Mouse (Mus musculus): ENCODE measurements at regions not wholly inside any gene's neighbourhood (a gene's known extent, or its start where the extent isn't known, plus 50 kb on each side); places are given as distances from the start of the nearest gene placed in this dataset.

- DNase-seq (ENCODE audit: low spot score) = no peak
These were observed 258.2 kb upstream of the Rbms1 start for GRCm38 (mm10) chr2:61221157-61221556.

GRCm38 (mm10) chr2:61213951-61214350 is 251.0 kb upstream of the Rbms1 start:
- no peak for DNase-seq (ENCODE audit: low spot score)

- DNase-seq (ENCODE audit: low spot score) = no peak
These were observed 238.4 kb upstream of the Rbms1 start for GRCm38 (mm10) chr2:61201387-61201786.

DNA sequence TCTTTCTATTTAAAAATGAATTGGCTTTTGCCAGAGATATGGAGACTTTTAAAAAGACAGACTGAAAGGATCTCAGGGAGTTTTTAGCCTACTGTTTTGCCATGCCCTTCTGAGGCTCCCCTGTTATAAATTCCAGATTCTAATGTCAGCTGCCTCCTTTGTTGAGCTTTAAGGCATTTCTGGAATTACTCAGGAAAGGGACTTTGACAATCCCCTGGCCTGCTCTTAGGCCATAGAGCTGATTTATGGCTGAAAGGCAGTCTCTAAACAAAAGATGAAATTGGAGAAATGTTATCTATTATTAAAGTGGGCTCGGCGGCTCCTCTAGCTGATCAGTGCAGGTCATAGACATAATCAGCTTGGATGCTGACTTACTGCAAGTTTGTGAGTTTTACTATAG is 231.0 kb upstream of the Rbms1 start:
- DNase-seq (ENCODE audit: low spot score) = no peak

DNA sequence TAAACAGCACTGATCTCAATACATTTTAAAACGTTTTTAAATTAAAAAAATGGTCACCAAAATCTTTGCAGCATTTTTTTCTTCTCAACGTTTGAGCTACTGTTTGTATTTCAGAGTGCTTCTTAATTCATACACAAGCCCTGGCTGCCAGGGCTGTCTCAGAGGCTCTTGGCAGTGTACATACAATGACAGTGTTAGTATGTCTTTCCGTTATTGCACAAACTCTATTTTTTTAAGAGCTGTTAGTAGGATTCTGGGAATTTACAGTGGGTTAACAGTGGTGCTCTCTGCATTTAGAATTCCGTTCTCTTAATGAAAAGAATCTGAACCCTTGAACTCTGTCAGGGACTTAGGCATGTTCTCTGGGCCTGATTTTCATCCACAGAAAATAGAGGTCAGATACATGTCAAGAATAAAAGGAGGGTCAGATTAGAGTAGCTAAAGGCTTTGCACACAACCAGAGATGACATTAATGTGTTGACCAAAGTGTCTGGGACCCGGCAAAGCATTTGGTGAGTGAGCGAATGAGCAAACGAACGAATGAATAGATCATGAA is 219.5 kb upstream of the Rbms1 start:
- DNase-seq (ENCODE audit: low spot score) = no peak

DNA sequence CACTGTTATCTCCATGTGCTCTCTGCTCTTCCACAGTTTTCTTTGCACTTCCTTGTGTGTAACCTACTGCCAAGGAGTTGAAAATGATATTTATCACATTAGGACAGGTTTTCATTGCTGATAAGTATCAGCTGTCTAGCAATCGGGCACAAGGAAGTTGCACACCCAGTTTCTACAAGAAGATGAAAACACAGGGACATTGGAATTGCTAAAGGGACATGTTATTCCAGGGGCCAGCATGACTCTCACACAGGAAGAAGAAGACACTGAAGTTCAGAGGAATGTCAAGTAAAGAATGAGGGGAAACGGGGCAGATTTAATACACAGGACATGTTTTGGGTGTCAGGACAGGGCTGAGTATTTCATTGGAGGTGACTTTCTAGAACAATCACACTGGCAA is 214.8 kb upstream of the Rbms1 start:
- no peak for DNase-seq (ENCODE audit: low spot score)

DNA sequence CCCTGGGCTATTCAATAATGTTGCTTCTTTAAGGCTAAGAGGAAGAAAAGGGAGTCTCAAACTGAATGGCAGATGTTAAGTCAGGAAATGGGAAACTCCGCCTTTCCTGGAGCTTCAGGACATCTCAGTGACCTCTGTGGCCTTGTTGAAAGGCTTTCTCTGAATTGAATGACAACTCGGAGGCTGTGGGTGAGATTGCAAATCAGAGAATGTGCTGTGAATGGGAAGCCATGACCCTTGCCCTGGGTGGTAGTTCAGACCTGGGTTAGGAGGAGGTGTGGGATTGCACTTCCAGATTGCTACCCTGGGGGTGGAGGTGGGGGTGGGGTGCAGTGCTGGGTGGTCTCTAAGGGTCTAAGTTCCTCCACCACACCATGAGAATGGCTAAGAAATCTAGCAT is 213.8 kb upstream of the Rbms1 start:
- no peak for DNase-seq (ENCODE audit: low spot score)

DNA sequence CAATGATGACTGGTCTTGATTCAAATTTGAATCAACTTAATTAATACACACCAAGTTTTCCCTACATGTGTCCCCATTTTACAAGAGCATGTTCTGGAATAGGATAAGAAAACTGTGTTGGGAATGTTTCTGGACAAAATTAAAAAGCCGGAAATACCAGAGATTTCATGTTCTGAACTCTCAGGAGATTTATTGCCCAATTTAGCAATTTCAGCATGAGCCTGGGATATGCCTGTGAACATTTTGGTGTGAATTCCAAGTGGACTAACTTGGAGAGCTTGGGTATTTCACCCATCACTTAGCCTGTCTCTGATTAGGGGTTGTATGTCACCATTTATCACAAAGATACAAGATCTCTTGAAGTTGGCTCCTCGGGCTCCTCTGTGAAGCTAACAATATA is 210.6 kb upstream of the Rbms1 start:
- no peak for DNase-seq (ENCODE audit: low spot score)

DNA sequence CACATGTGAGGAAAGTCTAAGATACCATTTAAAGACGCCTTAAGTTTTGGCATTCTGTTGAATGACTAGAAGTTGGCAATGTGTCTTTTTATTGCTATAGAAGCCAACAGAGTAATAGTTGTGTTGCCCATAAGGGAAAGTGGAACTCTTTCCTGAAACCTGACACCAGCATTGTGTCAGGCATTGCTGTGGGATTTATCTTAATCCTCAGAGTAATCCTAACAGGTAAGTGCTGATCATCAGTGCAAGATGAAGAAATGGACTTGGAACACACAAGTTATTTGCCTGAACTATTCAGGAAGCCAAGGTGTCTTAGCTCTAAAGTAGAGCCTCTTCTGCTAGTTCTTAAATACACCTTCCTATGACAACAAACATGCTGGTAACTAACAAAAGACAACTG is 198.3 kb upstream of the Rbms1 start:
- DNase-seq (ENCODE audit: low spot score) = no peak

GRCm38 (mm10) chr2:61159761-61160160 is 196.8 kb upstream of the Rbms1 start:
- DNase-seq (ENCODE audit: low spot score) = no peak

GRCm38 (mm10) chr2:61138998-61139631 is 176.1 kb upstream of the Rbms1 start:
- DNase-seq (ENCODE audit: low spot score) = peak; percentile 38

DNA sequence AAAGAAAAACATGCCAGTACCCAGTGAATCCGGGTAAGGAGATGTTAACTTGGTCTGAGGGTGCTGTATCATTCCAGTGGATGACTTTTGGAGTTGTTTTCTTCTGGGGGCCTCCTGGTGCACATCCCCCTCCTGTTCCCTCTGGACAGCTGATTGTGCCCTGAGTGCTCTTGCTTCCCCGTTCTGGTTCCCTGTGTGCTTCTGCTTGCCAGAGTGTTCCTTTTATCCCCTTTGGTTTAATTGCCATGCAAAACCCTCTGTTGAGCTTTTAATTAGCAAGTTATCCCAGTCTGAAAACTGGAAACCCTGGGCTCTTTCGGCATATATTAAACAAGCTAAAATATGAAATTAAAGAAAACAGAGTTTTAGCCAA is 175.6 kb upstream of the Rbms1 start:
- DNase-seq (ENCODE audit: low spot score) = peak; percentile 4

GRCm38 (mm10) chr2:61137378-61137777 is 174.4 kb upstream of the Rbms1 start:
- DNase-seq (ENCODE audit: low spot score) = no peak

DNA sequence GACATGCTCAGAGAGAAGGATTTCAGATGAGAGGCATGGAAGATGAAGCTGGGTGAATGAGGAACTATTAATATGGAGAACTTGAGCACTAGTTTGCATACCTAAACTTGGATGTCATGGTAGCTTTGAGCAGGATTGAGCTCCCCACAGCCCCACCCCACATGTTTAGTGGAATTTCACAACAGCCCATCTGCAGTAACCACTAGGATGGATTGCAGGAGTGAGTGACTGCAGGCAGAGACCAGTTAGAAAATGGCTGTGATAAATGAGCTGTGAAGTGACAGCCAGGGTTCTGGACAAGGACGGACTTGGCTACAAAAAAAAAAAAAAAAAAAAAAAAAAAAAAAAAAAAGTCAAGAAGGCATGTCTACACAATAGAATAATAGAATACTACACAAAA is 173.9 kb upstream of the Rbms1 start:
- DNase-seq (ENCODE audit: low spot score) = no peak

GRCm38 (mm10) chr2:61123046-61123806 is 160.2 kb upstream of the Rbms1 start:
- DNase-seq (ENCODE audit: low spot score) = no peak

DNA sequence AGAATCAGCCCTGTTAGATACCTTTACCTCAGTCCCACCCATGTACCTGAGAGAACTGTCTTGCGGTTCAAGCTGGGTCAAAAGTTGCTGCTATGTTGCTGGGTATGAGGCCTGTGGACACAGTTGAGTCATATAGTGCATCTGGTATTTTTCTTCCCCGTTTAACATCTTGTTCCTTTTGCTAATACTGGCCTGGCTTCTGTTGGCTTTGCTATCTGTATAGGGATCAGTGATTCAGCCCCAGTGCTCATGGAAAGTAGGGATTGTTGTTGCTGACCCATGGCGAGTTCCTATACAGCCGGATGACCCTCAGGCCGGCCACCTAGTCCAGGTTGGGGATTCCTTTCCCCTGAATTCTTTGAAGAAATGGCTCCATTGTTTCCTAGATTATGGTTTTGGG is 158.3 kb upstream of the Rbms1 start:
- no peak for DNase-seq (ENCODE audit: low spot score)

GRCm38 (mm10) chr2:61114620-61115019 is 151.6 kb upstream of the Rbms1 start:
- no peak for DNase-seq (ENCODE audit: low spot score)

GRCm38 (mm10) chr2:61113916-61114315 is 150.9 kb upstream of the Rbms1 start:
- no peak for DNase-seq (ENCODE audit: low spot score)

DNA sequence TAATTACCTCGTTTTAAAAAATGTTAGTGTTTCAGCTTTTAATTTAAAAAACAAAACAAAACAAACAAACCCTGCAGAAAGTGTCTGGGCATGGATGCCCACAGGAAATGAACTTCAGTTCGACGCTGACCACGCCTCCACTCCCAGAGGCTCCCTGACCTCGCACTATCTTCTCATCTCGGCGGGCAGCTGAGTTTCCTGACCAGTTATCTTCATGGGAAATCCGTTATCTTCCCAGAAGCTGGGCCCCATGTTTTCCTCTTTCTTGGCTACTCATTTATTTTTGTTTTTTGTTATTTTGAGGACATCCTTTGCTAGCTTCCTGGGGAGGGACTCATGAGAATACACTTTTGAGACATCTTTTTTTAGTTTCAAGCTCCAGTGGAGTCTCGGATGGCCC is 147.6 kb upstream of the Rbms1 start:
- no peak for DNase-seq (ENCODE audit: low spot score)

DNA sequence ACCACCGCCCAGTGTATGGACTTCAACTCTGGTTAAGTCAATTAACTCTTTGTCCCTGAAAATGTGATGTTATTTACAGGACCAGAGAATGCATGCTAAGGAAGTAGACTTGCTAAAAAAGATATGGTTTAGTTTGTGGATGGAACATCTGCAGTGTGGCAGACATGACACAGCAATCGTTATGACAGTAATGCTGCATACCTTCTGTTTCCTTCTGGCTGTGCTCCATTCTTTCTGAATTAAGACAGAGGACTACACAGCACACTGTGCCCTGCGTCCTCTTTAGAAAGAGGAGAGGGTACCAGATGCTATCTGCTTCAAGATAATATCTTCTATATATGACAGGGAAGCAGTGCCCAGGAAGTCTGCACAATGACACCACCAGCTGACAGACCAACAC is 146.6 kb upstream of the Rbms1 start:
- no peak for DNase-seq (ENCODE audit: low spot score)

GRCm38 (mm10) chr2:61105169-61105568 is 142.2 kb upstream of the Rbms1 start:
- DNase-seq (ENCODE audit: low spot score) = no peak

GRCm38 (mm10) chr2:61100854-61101253 is 137.9 kb upstream of the Rbms1 start:
- no peak for DNase-seq (ENCODE audit: low spot score)

DNA sequence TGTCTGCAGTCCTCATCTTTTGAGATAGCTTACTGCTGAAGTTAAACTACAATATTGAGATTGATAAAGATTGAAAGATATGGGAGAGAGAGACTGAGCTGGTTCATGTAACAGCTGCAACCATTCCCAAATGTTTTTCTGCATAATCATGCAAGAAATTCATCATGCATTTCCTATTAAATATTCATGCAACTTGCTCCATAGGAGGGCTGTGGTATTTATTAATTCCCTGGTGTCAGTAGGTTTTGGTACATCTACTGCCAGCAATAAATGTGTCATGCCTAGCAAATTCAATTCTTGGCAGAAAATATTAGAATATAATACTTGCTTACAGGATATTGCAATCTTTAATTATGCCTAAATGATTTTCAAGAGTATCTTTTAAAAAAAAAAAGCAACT is 125.5 kb upstream of the Rbms1 start:
- DNase-seq (ENCODE audit: low spot score) = no peak

DNA sequence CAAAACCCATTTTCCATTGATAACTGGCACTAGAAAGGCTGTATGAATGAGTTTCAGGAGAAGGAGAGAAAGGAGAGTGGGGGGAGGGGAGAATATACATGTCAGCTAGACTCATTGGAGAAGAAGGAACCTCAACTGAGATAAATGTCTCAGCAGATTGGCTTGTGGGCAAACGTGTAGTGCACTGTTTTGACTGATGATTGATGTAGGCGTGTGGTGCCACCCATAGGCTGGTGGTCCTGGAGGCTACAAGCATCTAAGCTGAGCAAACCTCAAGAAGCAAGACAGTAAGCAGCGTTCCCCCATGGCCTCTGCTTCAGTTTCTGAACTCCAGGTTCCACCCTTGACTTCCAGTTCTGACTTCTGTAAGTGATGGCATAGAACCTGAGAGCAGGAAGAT is 121.8 kb upstream of the Rbms1 start:
- DNase-seq (ENCODE audit: low spot score) = no peak

All from ovary, postnatal 14 days (tissue).